Mouse (Mus musculus) heart, postnatal 25 days (tissue): ENCODE data around the gene Sun2. TPM values are rescaled to one million over a fixed set of nuclear protein-coding genes. Genes with fewer than 3 reads are reported as not detected.

Experiments used
- DNase-seq: peaks from one replicate; pipeline ENCODE4 v3.0.0; 2022; ENCODE audit warnings: low spot score
- intact Hi-C: fragments of 180-260 bp; cut with DNase I; formaldehyde crosslinking; loops from one replicate; pipeline ENCODE4 v1.15.1; 2025
- total RNA-seq, 2 experiments: library from RNA; stranded (reverse); gene quantifications; 2 replicates each; pipeline ENCODE4 v1.2.3; 2021

Gene Sun2
- total RNA-seq, 2 experiments from 2014 or later: 79.3 to 80.7 TPM

GRCm38 (mm10) chr15:79690426-79691022 is 51.8 kb downstream of the Sun2 start, which contains the start of gene Gtpbp1:
Gene Gtpbp1 (plus strand): TSS chr15:79690845.
- intact Hi-C loops: loop anchor here (5.0 kb wide), 1 partner anchor 52 kb away; the partner anchor contains the start of gene Sun2
- peak; percentile 98 for DNase-seq

GRCm38 (mm10) chr15:79689662-79690425 is 52.5 kb downstream of the Sun2 start:
- no peak for DNase-seq
- intact Hi-C loops: loop anchor here (5.0 kb wide), 1 partner anchor 52 kb away; the partner anchor contains the start of gene Sun2

GRCm38 (mm10) chr15:79688268-79688956 is 53.9 kb downstream of the Sun2 start:
- intact Hi-C loops: no loop called here
- no peak for DNase-seq

GRCm38 (mm10) chr15:79687646-79688267 is 54.6 kb downstream of the Sun2 start, which contains the start of gene Josd1:
Gene Josd1 (minus strand): TSS chr15:79687919.
- peak; percentile 92 for DNase-seq
- intact Hi-C loops: loop anchor here (2.0 kb wide), 1 partner anchor 15 kb away; no protein-coding TSS in a partner anchor

- no peak for DNase-seq
Measured at GRCm38 (mm10) chr15:79687175-79687574, 55.2 kb downstream of the Sun2 start.

GRCm38 (mm10) chr15:79686046-79686869 is 56.1 kb downstream of the Sun2 start:
- DNase-seq: no peak
- intact Hi-C loops: loop anchor here (2.0 kb wide), 1 partner anchor 13 kb away; no protein-coding TSS in a partner anchor

More at GRCm38 (mm10) chr15:79687175-79687574, 55.2 kb downstream of the Sun2 start:
- intact Hi-C loops: loop anchor here (2.0 kb wide), 1 partner anchor 14 kb away; no protein-coding TSS in a partner anchor

- DNase-seq: no peak
- intact Hi-C loops: no loop called here
Measured at GRCm38 (mm10) chr15:79685141-79685641, 57.1 kb downstream of the Sun2 start.

- intact Hi-C loops: no loop called here
- DNase-seq: no peak
Measured at GRCm38 (mm10) chr15:79684616-79685015, 57.7 kb downstream of the Sun2 start.

- intact Hi-C loops: no loop called here
- no peak for DNase-seq
Measured at GRCm38 (mm10) chr15:79683707-79684465, 58.5 kb downstream of the Sun2 start.

- intact Hi-C loops: no loop called here
- no peak for DNase-seq
Measured at GRCm38 (mm10) chr15:79683146-79683545, 59.2 kb downstream of the Sun2 start.

- intact Hi-C loops: no loop called here
- DNase-seq: no peak
Measured at GRCm38 (mm10) chr15:79681973-79682372, 60.4 kb downstream of the Sun2 start.

GRCm38 (mm10) chr15:79677936-79678335 is 64.4 kb downstream of the Sun2 start:
- intact Hi-C loops: no loop called here
- no peak for DNase-seq

Other genes with a start within 250 kb of the Sun2 start
- gene Kcnj4, start 237.3 kb downstream of the Sun2 start, total RNA-seq: not detected
- 1 to 10 TPM; 7.6 to 8.2 TPM for gene Kdelr3, start 226.1 kb downstream of the Sun2 start, total RNA-seq
- gene Ddx17, start 195.8 kb downstream of the Sun2 start, total RNA-seq: 100 to 1,000 TPM in 1 of 2 experiments, 10 to 100 TPM in 1; 96.7 to 105 TPM
- gene Dmc1, start 137.4 kb downstream of the Sun2 start, total RNA-seq: under 1 TPM in 1 of 2 experiments, not detected in 1; 0.10 TPM
- gene Fam227a, start 83.6 kb downstream of the Sun2 start, total RNA-seq: 1 to 10 TPM in 1 of 2 experiments, under 1 TPM in 1; 0.84 to 1.3 TPM
- 10 to 100 TPM; 22.9 to 25.9 TPM for gene Cby1, start 83.3 kb downstream of the Sun2 start, total RNA-seq
- gene Tomm22, start 71.7 kb downstream of the Sun2 start, total RNA-seq: 100 to 1,000 TPM; 120 to 122 TPM
- 10 to 100 TPM; 23.6 to 26.4 TPM for gene Josd1, start 54.6 kb downstream of the Sun2 start, total RNA-seq
- 10 to 100 TPM; 27.2 to 31.8 TPM for gene Gtpbp1, start 51.7 kb downstream of the Sun2 start, total RNA-seq
- 10 to 100 TPM; 20.5 to 22.9 TPM for gene Dnal4, start 35.3 kb upstream of the Sun2 start, total RNA-seq
- gene Nptxr, start 62.2 kb upstream of the Sun2 start, total RNA-seq: 1 to 10 TPM; 1.5 to 1.8 TPM
- under 1 TPM in 1 of 2 experiments, not detected in 1; 0.26 TPM for gene Npcd, start 91.7 kb upstream of the Sun2 start, total RNA-seq
- gene Cbx6, start 92.2 kb upstream of the Sun2 start, total RNA-seq: 10 to 100 TPM; 27.9 to 33.5 TPM
- 1 to 10 TPM; 6.3 to 6.4 TPM for gene Apobec3, start 149.1 kb upstream of the Sun2 start, total RNA-seq
- gene Cbx7, start 228.6 kb upstream of the Sun2 start, total RNA-seq: 1 to 10 TPM; 9.4 to 9.8 TPM